ENCODE assay signal across 8 mouse cellular contexts in genomic region chr6:72389941-72390771, GRCm38 (mm10). TPM values are rescaled to one million over a fixed set of nuclear protein-coding genes. Genes with fewer than 3 reads are reported as not detected.
DNase-seq lines count a peak whose midpoint lies in the region; ATAC-seq and TF ChIP-seq lines count a peak whose summit lies in the region.

Gene Vamp8 (minus strand): TSS chr6:72390703.

- TF ChIP-seq CTCF in left cerebral cortex, adult 2 months (IDR thresholded peaks at IDR 0.05): no peak

- peaks cover 37% of the 10 kb centered on the region for H3K79me2 ChIP-seq in macrophage (ENCODE audit: inconsistent target)

- H3K9me3 ChIP-seq in hindbrain, embryonic 14.5 days (ENCODE audit: control insufficient read depth, low read length): no peaks in the 10 kb centered on the region

- DNase-seq in NIH3T3 (ENCODE audit: low read depth): peak; percentile 88
- peak; percentile 71 for DNase-seq in cerebellum, adult 9-11 months
- DNase-seq in gastrocnemius, adult 18-20 months (ENCODE audit: low spot score): peak; percentile 95
- no peak for DNase-seq in hindbrain, embryonic 14.5 days (ENCODE audit: low spot score)
- DNase-seq in left cerebral cortex, adult 2 months (ENCODE audit: extremely low spot score in 1 of 2, low spot score in 2 of 2): peak; percentile 31 to 36
- DNase-seq in right cerebral cortex, adult 18-20 months: peak; percentile 47
- peak; percentile 45 for DNase-seq in urinary bladder, postnatal 10 days (ENCODE audit: low spot score)

- peak within 1 kb of the TSS; percentile 30 for H3K4me3 ChIP-seq in hindbrain, embryonic 14.5 days (replicated peaks; ENCODE audit: low read length)
- H3K4me3 ChIP-seq in left cerebral cortex, adult 2 months: peak within 1 kb of the TSS; percentile 47
- H3K4me3 ChIP-seq in macrophage (ENCODE audit: inconsistent target): peak within 1 kb of the TSS; percentile 88

- no peak for ATAC-seq in hindbrain, embryonic 14.5 days (ENCODE audit: low FRiP score)

- peak within 1 kb of the TSS; percentile 51 for H3K4me2 ChIP-seq in hindbrain, embryonic 14.5 days (replicated peaks)

- WGBS in hindbrain, embryonic 14.5 days: 2% methylated on average over 33 of the region's 33 CpGs
- WGBS in macrophage (ENCODE audit: missing documents): under 1% methylated on average over 33 of the region's 33 CpGs

- peak within 1 kb of the TSS; percentile 46 for H3K9ac ChIP-seq in hindbrain, embryonic 14.5 days

- H3K36me3 ChIP-seq in hindbrain, embryonic 14.5 days (replicated peaks; ENCODE audit: control insufficient read depth, insufficient read depth): no peaks in the 10 kb centered on the region
- H3K36me3 ChIP-seq in macrophage (ENCODE audit: inconsistent target): peaks cover 34% of the 10 kb centered on the region

- H3K27me3 ChIP-seq in hindbrain, embryonic 14.5 days (ENCODE audit: control insufficient read depth, insufficient read depth, low read length): peaks cover 18% of the 10 kb centered on the region

- H3K27ac ChIP-seq in hindbrain, embryonic 14.5 days: peak within 1 kb of the TSS; percentile 52; the same call in 1 of the 2 replicates
- H3K27ac ChIP-seq in left cerebral cortex, adult 2 months: peak within 1 kb of the TSS; percentile 76
- peak within 1 kb of the TSS; percentile 96 for H3K27ac ChIP-seq in macrophage

- H3K4me1 ChIP-seq in hindbrain, embryonic 14.5 days (replicated peaks; ENCODE audit: control insufficient read depth, insufficient read depth, low read length): 0 out of 2 replicates have a peak, but pooled peaks cover 5% of the 10 kb centered on the region

- intact Hi-C loops in left cerebral cortex, adult 2 months (cut with DNase I): no loop called here

RNA-seq across cellular contexts. Expression of gene Vamp8, which starts in this region (rescaled TPM):
- 10 to 100 TPM; 44.3 to 55.4 TPM for total RNA-seq in gastrocnemius, adult 18-20 months (2021)
- 21.9 and 28.8 TPM in 2 replicates for polyA plus RNA-seq in hindbrain, embryonic 14.5 days (2014; fragmentation: Nextera tagmentation; extraction: Ambion mirVana)
- total RNA-seq in left cerebral cortex, adult 2 months (2021): 10 to 100 TPM; 11.7 to 15.4 TPM
- 100 to 1,000 TPM in 10 of 26 experiments, 10 to 100 TPM in 16; 16.9 to 163 (median 75.1) TPM for total RNA-seq in macrophage (2018; cell fraction: chromatin; rRNA removed)
- total RNA-seq in macrophage (2018; cell fraction: cytosol; rRNA removed): 100 to 1,000 TPM; 200 to 428 (median 318) TPM
- 100 to 1,000 TPM in 14 of 26 experiments, 10 to 100 TPM in 12; 43.4 to 251 (median 145) TPM for total RNA-seq in macrophage (2018; cell fraction: nucleus; rRNA removed)
- polyA plus RNA-seq in macrophage (2018): 344 to 401 TPM (median 347 TPM) in 3 replicates

Comparison
In these comparisons a context has a peak if more than half of its experiments do, and no peak if none do; other contexts are left out.
1. RNA of gene Vamp8 (polyA plus RNA-seq): 344 to 401 TPM in macrophage; 21.9 to 28.8 TPM in hindbrain, embryonic 14.5 days; every median in the first group is over 10 times any median in the second.
2. H3K4me3 ChIP-seq: peak in every context shown above with its lines; median percentile 88 in macrophage; 47 in left cerebral cortex, adult 2 months; 30 in hindbrain, embryonic 14.5 days.
3. Peak in every context shown above with its lines, with median percentiles within 50 percentile points of each other: H3K27ac ChIP-seq.